ENCODE assay signal across 11 mouse cellular contexts in genomic region chrX:12150425-12150824, GRCm38 (mm10). TPM values are rescaled to one million over a fixed set of nuclear protein-coding genes. Genes with fewer than 3 reads are reported as not detected.
DNase-seq lines count a peak whose midpoint lies in the region; ATAC-seq lines count a peak whose summit lies in the region.
"Had no signal": no experiment of that assay in that cellular context is flagged by ENCODE, and none has a peak within 500 bp of the region (broad histone marks: within the 10 kb centered on the region; RNA-seq: fewer than 3 reads in every experiment).

No protein-coding gene starts in this region.

- WGBS in midbrain, embryonic 10.5 days, result 17% methylated on average over 6 of the region's 7 CpGs
- WGBS in midbrain, embryonic 15.5 days, result 16% methylated on average over 7 of the region's 7 CpGs
- WGBS in limb, embryonic 11.5 days, result 6% methylated on average over 7 of the region's 7 CpGs

- peak; percentile 10 for DNase-seq in adrenal gland, postnatal 14 days
- no peak for DNase-seq in adrenal gland, postnatal 4 days (ENCODE audit: low spot score in 2 of 2)
- DNase-seq in midbrain, embryonic 10.5 days (ENCODE audit: low spot score), result peak; percentile 25
- peak; percentile 75 for DNase-seq in limb, embryonic 11.5 days (ENCODE audit: low spot score)
- DNase-seq in yolk sac, embryonic 10.5 days (ENCODE audit: low spot score), result peak; percentile 40
- DNase-seq in testis, postnatal 14 days (ENCODE audit: low spot score), result no peak
- DNase-seq in gastrocnemius, postnatal 25 days, result no peak
- DNase-seq: kidney, adult 11 months; left cerebral cortex, postnatal 4 days had no signal

- ATAC-seq in midbrain, embryonic 15.5 days (replicated peaks), result no peak
- ATAC-seq in limb, embryonic 11.5 days (ENCODE audit: insufficient number of reproducible peaks, low FRiP score, low TSS enrichment, low read depth), result peak; percentile 84

- no peak overlapping the region for H3K9ac ChIP-seq in midbrain, embryonic 15.5 days
- H3K9ac ChIP-seq in limb, embryonic 11.5 days (ENCODE audit: low read length), result no peak overlapping the region

- H3K9me3 ChIP-seq in midbrain, embryonic 10.5 days (replicated peaks), result no peaks in the 10 kb centered on the region
- H3K9me3 ChIP-seq in midbrain, embryonic 15.5 days, result no peaks in the 10 kb centered on the region
- H3K9me3 ChIP-seq in limb, embryonic 11.5 days (ENCODE audit: control insufficient read depth, low read length), result no peaks in the 10 kb centered on the region

- no peak overlapping the region; the same call in 1 of the 2 replicates for H3K4me2 ChIP-seq in midbrain, embryonic 15.5 days
- peak overlapping the region; percentile 8; the same call in 1 of the 2 replicates for H3K4me2 ChIP-seq in limb, embryonic 11.5 days (ENCODE audit: low read depth, severe bottlenecking)

- H3K4me3 ChIP-seq in midbrain, embryonic 10.5 days, result no peak overlapping the region
- H3K4me3 ChIP-seq in midbrain, embryonic 15.5 days, result no peak overlapping the region
- no peak overlapping the region for H3K4me3 ChIP-seq in limb, embryonic 11.5 days (ENCODE audit: low read depth, low read length)
- H3K4me3 ChIP-seq: erythroblast, embryonic 14.5 days had no signal

- H3K4me1 ChIP-seq in midbrain, embryonic 10.5 days, result peaks cover 62% of the 10 kb centered on the region
- peaks cover 23% of the 10 kb centered on the region for H3K4me1 ChIP-seq in midbrain, embryonic 15.5 days
- H3K4me1 ChIP-seq in limb, embryonic 11.5 days (ENCODE audit: control insufficient read depth, insufficient read depth, low read length), result peaks cover 20% of the 10 kb centered on the region

- no peak overlapping the region for H3K27ac ChIP-seq in midbrain, embryonic 10.5 days (replicated peaks)
- no peak overlapping the region for H3K27ac ChIP-seq in midbrain, embryonic 15.5 days
- H3K27ac ChIP-seq in limb, embryonic 11.5 days (replicated peaks; ENCODE audit: low read depth, low read length), result peak overlapping the region; percentile 51

- H3K36me3 ChIP-seq in midbrain, embryonic 10.5 days, result no peaks in the 10 kb centered on the region
- H3K36me3 ChIP-seq in midbrain, embryonic 15.5 days (replicated peaks), result no peaks in the 10 kb centered on the region
- no peaks in the 10 kb centered on the region for H3K36me3 ChIP-seq in limb, embryonic 11.5 days (ENCODE audit: control insufficient read depth, insufficient read depth, low read length)

- H3K27me3 ChIP-seq in midbrain, embryonic 10.5 days (ENCODE audit: low read depth, poor library complexity, severe bottlenecking), result peaks cover 99% of the 10 kb centered on the region
- peaks cover 26% of the 10 kb centered on the region for H3K27me3 ChIP-seq in midbrain, embryonic 15.5 days (replicated peaks)
- H3K27me3 ChIP-seq in limb, embryonic 11.5 days (ENCODE audit: control insufficient read depth, insufficient read depth, low read length), result peaks cover 46% of the 10 kb centered on the region

RNA-seq across cellular contexts. Expression of gene Bcor, which starts 9.7 kb away (rescaled TPM):
- total RNA-seq in adrenal gland, postnatal 14 days (2021), result 18.6 and 25.5 TPM in 2 replicates
- total RNA-seq in adrenal gland, postnatal 4 days (2021), result 10 to 100 TPM; 34.6 to 37.8 TPM
- 17.9 and 22.4 TPM in 2 replicates for polyA plus RNA-seq in midbrain, embryonic 10.5 days (2016; fragmentation: Nextera tagmentation; extraction: Ambion mirVana)
- polyA plus RNA-seq in midbrain, embryonic 15.5 days (2015; fragmentation: Nextera tagmentation; extraction: Ambion mirVana), result 18.4 and 18.8 TPM in 2 replicates
- polyA plus RNA-seq in limb, embryonic 11.5 days (2014; fragmentation: Nextera tagmentation; extraction: Ambion mirVana), result 26.6 and 30.5 TPM in 2 replicates
- 10 to 100 TPM; 10.1 to 13.7 TPM for total RNA-seq in gastrocnemius, postnatal 25 days (2021)

Comparison
In these comparisons a context has a peak if more than half of its experiments do, and no peak if none do; other contexts are left out.
1. DNase-seq: peak in adrenal gland, postnatal 14 days (single experiment), midbrain, embryonic 10.5 days (single experiment), limb, embryonic 11.5 days (single experiment) and yolk sac, embryonic 10.5 days (single experiment); none in adrenal gland, postnatal 4 days (0 of 2), testis, postnatal 14 days (single experiment) and gastrocnemius, postnatal 25 days (single experiment).